Mouse (Mus musculus) brain, embryonic 14.5 days (tissue): Measurements from ENCODE around the gene Abcc1.

Experiments
- CTCF ChIP-seq: fragments of 200-500 bp; IDR thresholded peaks from 2 replicates; pipeline ENCODE4 v1.5.1; 2012; ENCODE audit warnings: inconsistent platforms, mild to moderate bottlenecking, moderate library complexity, borderline replicate concordance; ENCODE audit not compliant: insufficient read depth, insufficient read length; ENCODE audit errors: extremely low read depth
- POLR2A ChIP-seq: fragments of 200-500 bp; IDR thresholded peaks from 2 replicates; pipeline ENCODE4 v1.6.1; 2012; ENCODE audit warnings: mild to moderate bottlenecking, inconsistent platforms, borderline replicate concordance; ENCODE audit not compliant: poor library complexity, insufficient read depth, insufficient read length, severe bottlenecking; ENCODE audit errors: extremely low read depth

DNA sequence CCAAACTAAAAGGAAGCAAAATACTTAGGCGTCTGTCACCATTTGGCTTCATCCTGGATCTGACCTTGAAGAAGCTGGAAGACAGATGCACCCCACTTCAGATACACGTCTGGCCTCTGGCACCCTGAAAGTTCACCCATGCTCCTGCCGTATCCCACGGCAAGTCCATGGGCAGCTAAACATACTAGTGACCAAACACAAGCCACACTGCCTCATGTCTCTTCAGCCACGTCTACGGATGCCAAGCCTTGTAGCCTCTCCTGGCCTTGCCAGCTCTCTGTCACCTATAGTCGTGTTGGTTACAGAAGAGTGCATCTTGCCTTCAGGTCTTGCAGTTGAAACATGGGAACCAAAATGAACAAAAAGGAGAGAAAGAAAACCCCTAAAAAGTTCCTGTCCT lies 112.3 kb downstream of the Abcc1 start:
- no peak for TF ChIP-seq POLR2A
- TF ChIP-seq CTCF = no peak
